Mouse (Mus musculus) heart, embryonic 13.5 days (tissue): ENCODE measurements around the gene Ntrk3. TPM values are rescaled to one million over a fixed set of nuclear protein-coding genes. Genes with fewer than 3 reads are reported as not detected.
A peak's percentile ranks its signal among the peaks of the same experiment; 100 is the strongest.

ENCODE experiments used
- ATAC-seq: fragments of 200-750 bp; cut with Nextera tagmentation; 2 replicates; pipeline ENCODE4 v1.8.0; 2017; ENCODE audit warnings: moderate TSS enrichment; ENCODE audit not compliant: insufficient number of reproducible peaks, low FRiP score, low TSS enrichment; ENCODE audit errors: extremely low read depth
- H3K27ac ChIP-seq: fragments of 300-500 bp; sonication (generic); replicated peaks from 2 replicates; pipeline ENCODE4 v1.5.1; 2015; ENCODE audit warnings: moderate library complexity, mild to moderate bottlenecking, inconsistent platforms
- H3K27me3 ChIP-seq: fragments of 300-500 bp; sonication (generic); replicated peaks from 2 replicates; pipeline ENCODE4 v1.6.1; 2015; ENCODE audit warnings: mild to moderate bottlenecking, inconsistent platforms
- H3K36me3 ChIP-seq: fragments of 300-500 bp; sonication (generic); 2 replicates; pipeline ENCODE4 v1.6.1; 2015; ENCODE audit warnings: mild to moderate bottlenecking, inconsistent platforms
- H3K4me1 ChIP-seq: fragments of 300-500 bp; sonication (generic); 2 replicates; pipeline ENCODE4 v1.6.1; 2015; ENCODE audit warnings: inconsistent platforms
- H3K4me2 ChIP-seq: fragments of 300-500 bp; sonication (generic); 2 replicates; pipeline ENCODE4 v1.6.1; 2015; ENCODE audit warnings: inconsistent platforms, mild to moderate bottlenecking, moderate library complexity
- H3K4me3 ChIP-seq: fragments of 300-500 bp; sonication (generic); 2 replicates; pipeline ENCODE4 v1.5.1; 2015; ENCODE audit warnings: moderate library complexity, mild to moderate bottlenecking, inconsistent platforms
- H3K9ac ChIP-seq: fragments of 300-500 bp; sonication (generic); 2 replicates; pipeline ENCODE4 v1.6.1; 2015; ENCODE audit warnings: inconsistent platforms, mild to moderate bottlenecking, moderate library complexity
- H3K9me3 ChIP-seq: fragments of 300-500 bp; sonication (generic); 2 replicates; pipeline ENCODE4 v1.6.1; 2016; ENCODE audit warnings: inconsistent platforms
- WGBS: fragments of 180-500 bp; shearing (Covaris S2); methylation state at CpG from one replicate; pipeline ENCODE4 v1.1.7; 2015; ENCODE audit warnings: mixed read lengths; 5-methylcytosine and 5-hydroxymethylcytosine counted together
- polyA plus RNA-seq: library from polyadenylated mRNA; unstranded; fragments of >200 nt; fragmentation: Nextera tagmentation; extraction: Ambion mirVana; gene quantifications from 2 replicates; pipeline ENCODE4 v1.2.1, GENCODE M21; 2015

Gene Ntrk3
- 0.65 and 1.1 TPM in 2 replicates for polyA plus RNA-seq

DNA sequence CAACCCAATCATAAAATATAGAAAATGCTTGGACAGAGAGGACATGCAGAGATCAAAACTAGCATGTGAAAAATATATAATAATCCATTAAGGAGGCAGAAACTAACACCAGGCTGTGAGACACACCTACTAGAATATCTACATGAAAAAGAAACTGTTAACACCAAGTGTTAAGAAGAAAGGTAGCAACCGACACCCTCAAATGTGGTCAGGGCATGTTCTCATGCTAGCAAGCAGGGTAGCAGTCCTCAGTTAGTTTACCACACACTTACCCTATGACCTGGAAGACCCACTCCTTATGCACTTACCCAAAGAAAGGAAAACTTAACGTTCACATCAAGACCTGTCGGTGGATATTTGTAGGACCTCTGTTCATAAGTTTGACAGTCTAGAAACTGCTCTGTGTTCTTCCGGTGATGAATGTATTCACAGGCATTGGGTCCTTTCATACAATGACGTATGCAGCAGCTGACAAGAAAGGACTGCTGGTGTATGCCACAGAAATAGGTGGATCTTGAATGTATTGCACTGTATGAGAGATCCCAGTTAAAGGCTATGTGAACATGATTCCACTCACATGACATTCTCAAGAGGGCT is at the start of gene Ntrk3:
Gene Ntrk3, minus strand, starts transcription at position 399 of the 597 bp plus-strand sequence.
- H3K9ac ChIP-seq, result no peak within 1 kb of the TSS
- no peak within 1 kb of the TSS for H3K4me3 ChIP-seq
- H3K9me3 ChIP-seq, result no peaks in the 10 kb centered on the region
- no peaks in the 10 kb centered on the region for H3K4me1 ChIP-seq
- H3K4me2 ChIP-seq, result no peak within 1 kb of the TSS
- no peak for ATAC-seq
- WGBS, result 77% methylated on average over 5 of the region's 5 CpGs
- H3K36me3 ChIP-seq, result no peaks in the 10 kb centered on the region
- no peaks in the 10 kb centered on the region for H3K27me3 ChIP-seq
- no peak within 1 kb of the TSS for H3K27ac ChIP-seq

DNA sequence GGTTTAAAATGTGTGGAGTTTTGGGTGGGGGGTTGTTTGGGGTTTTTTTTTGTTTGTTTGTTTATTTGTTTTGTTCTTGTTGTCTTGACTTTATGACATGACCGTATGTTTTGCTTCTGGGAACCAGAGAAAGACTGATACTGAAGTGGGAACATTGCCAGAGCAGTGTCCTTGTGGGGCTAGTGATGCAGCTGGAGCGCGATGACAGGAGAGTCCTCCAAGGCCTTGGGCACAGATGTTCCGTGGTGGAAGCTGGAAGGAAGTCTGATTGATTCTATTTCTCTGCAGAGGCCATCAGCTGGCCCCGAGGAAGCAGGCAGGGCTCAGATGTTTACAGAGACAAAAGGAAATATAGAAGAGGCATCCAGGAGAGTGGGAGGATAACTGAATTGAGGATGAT is 48.1 kb upstream of the Ntrk3 start:
- Histone ChIP-seq H3K27me3 (no peaks in the 10 kb centered on the region), H3K27ac (no peak overlapping the region), H3K4me1 (peaks cover 22% of the 10 kb centered on the region), H3K4me3 (no peak overlapping the region), H3K9ac (no peak overlapping the region), H3K9me3 (no peaks in the 10 kb centered on the region), H3K4me2 (no peak overlapping the region), H3K36me3 (peaks cover 32% of the 10 kb centered on the region)
- 70% methylated on average over 5 of the region's 5 CpGs for WGBS
- no peak for ATAC-seq

DNA sequence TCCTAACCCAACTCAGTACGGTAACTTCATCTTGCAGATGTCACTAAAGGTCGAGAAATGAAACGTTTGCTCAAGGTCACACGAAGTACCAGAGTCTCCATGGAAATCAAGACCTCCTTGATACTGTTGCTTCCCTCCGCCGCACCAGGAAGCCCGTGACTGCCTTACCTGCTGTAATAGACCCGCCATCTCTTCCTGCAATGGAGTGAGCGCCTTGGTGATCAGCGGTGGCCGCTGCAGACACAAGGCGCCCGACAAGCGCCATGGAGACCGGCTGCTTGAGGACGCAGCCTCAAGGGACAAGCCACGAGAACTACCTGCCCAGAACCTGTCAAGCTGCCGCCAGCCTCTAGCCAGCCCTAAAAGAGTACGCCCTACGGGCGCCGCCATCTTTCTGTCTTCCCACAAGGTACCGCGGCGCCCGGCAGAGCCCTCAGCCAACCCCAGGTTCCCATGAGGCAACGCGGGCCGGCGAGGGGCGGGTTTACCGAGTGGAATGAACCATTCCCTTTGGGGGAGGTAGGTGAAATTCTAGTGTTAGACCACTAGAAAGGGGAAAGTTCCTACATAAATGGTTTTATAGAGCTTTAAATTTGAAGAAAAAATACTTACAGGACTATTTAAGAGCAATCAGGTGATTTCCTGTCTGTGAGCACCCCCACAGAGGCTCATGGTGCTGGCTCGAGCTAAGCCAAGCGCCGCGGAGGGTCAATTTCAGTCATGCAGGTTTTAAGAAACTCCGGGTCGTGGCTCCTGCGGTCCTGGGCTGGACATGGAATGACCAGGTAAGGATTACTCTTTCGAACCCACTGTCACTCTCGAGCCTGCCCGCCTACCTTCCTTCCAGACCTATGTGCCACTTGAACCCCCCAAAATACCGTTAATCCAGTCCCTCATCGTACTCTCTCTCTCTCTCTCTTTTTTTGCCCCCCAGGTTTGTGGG is 45.1 kb upstream of the Ntrk3 start, which contains the start of the genes Mrps11 and Mrpl46:
Gene Mrps11, plus strand, starts transcription at position 481 of the 943 bp plus-strand sequence.
Gene Mrpl46, minus strand, starts transcription at position 893 of the 943 bp plus-strand sequence.
- WGBS, result under 1% methylated on average over 44 of the region's 44 CpGs
- Histone ChIP-seq H3K4me3 (peak within 1 kb of the TSS; percentile 87), H3K27me3 (no peaks in the 10 kb centered on the region), H3K27ac (peak within 1 kb of the TSS; percentile 20), H3K36me3 (peaks cover 39% of the 10 kb centered on the region), H3K4me2 (peak within 1 kb of the TSS; percentile 76), H3K9ac (peak within 1 kb of the TSS; percentile 92), H3K9me3 (no peaks in the 10 kb centered on the region), H3K4me1 (peaks cover 22% of the 10 kb centered on the region)
- ATAC-seq, result peak; percentile 90

DNA sequence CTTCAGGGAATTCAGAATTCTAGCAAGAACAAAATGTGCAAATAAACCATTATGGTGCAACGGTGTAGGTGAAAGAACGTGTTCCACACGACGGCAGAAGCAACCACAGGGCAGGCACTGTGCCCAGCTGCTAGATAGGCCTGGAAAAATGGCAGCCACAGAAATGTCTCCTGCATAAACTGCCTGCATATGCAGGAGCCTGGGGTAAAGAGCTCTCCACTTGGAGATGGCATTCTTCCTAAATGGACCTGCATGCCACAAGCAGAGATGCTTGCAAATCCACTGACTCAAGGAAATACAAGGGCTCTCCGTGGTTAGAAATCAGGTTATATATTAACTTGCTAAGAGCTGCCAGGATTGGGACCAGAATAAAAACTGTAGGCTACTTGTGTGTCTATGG is 40.9 kb upstream of the Ntrk3 start:
- WGBS, result 89% methylated on average over 5 of the region's 5 CpGs
- H3K36me3 ChIP-seq, result peaks cover 71% of the 10 kb centered on the region

DNA sequence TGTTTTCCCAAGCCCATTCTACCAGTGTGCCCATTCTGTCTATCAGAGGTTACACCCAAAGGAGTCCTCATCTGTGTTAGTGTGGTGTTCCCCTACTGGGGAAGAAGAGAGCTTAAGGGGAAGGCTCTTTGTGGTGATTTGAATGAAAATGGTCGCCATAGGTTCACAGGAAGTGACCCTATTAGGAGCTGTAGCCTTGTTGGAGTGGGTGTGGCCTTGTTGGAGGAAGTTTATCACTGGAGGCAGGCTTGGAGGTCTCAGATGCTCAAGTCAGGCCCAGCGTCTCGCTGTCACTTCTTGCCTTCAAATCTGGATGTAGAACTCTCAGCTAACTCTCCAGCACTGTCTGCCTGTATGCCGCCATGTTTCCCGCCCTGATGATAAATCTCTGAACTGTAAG is 33.1 kb upstream of the Ntrk3 start:
- Histone ChIP-seq H3K27me3 (peaks cover 13% of the 10 kb centered on the region; the same call in 1 of the 2 replicates), H3K27ac (no peak overlapping the region), H3K36me3 (peaks cover 29% of the 10 kb centered on the region), H3K4me3 (no peak overlapping the region), H3K4me2 (no peak overlapping the region), H3K9me3 (no peaks in the 10 kb centered on the region), H3K4me1 (no peaks in the 10 kb centered on the region), H3K9ac (no peak overlapping the region)
- ATAC-seq, result no peak
- WGBS, result 77% methylated on average over 5 of the region's 5 CpGs

More for the DNA sequence above, 40.9 kb upstream of the Ntrk3 start:
- Histone ChIP-seq H3K4me1 (peaks cover 16% of the 10 kb centered on the region), H3K4me2 (no peak overlapping the region), H3K4me3 (no peak overlapping the region), H3K9ac (no peak overlapping the region), H3K27ac (no peak overlapping the region), H3K27me3 (no peaks in the 10 kb centered on the region), H3K9me3 (no peaks in the 10 kb centered on the region)
- no peak for ATAC-seq

DNA sequence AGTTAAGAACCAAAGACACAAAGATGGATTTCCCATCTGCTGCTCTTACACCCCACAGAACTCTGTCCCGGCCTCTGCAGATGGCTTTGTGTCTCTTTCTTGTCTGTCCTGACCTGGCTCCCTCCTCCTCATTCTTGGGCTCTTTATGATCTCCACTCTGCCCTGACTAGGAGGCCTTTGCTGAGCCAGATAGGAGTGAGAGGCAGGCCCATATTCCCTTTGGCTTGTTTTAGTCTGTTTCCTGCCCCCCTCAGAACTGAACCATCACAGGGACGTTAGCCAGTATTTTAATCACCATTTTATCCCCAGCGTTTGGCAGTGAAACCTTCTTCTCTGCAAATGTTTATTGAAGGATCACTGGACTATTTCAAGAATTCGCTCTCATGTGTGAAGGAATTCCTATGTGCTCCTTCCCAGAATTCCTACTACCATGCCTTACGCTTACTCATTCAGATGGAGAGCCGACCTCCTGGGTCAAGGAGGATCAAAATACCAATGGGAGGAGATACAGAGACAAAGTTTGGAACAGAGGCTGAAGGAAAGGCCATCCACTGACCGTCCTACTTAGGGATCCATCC is 31.4 kb upstream of the Ntrk3 start:
- Histone ChIP-seq H3K36me3 (peaks cover 12% of the 10 kb centered on the region), H3K9ac (no peak overlapping the region), H3K27ac (no peak overlapping the region), H3K9me3 (no peaks in the 10 kb centered on the region), H3K4me1 (no peaks in the 10 kb centered on the region), H3K27me3 (peaks cover 25% of the 10 kb centered on the region), H3K4me2 (no peak overlapping the region), H3K4me3 (no peak overlapping the region)
- ATAC-seq, result no peak
- 37% methylated on average over 7 of the region's 7 CpGs for WGBS

DNA sequence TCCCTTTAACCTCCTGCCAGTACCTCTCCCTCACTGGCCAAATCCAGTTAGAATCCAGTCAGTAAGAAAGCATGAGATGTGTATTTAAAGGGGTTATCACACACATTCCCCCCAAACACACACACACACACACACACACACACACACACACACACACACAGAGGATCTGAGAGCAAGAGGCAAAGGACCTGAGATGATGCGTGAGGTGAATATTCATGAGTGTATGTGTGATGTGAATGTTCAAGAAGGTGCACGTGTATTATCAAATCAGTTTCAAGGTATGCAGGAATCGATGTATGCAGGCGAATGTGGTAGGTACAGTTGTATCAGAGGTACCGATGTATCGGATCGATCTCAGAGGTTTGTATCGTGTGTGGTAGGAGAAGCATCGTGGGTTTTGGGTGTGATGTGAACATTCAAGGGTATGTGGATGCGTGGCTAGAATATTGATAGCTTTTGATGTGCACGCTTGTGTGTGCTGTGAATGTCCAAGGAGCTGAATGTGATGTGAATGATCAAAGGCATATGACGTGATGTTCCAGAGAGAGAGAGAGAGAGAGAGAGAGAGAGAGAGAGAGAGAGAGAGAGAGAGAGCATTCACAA is 30.2 kb upstream of the Ntrk3 start:
- no peak for ATAC-seq
- WGBS, result 81% methylated on average over 12 of the region's 12 CpGs
- H3K9me3 ChIP-seq, result no peaks in the 10 kb centered on the region

DNA sequence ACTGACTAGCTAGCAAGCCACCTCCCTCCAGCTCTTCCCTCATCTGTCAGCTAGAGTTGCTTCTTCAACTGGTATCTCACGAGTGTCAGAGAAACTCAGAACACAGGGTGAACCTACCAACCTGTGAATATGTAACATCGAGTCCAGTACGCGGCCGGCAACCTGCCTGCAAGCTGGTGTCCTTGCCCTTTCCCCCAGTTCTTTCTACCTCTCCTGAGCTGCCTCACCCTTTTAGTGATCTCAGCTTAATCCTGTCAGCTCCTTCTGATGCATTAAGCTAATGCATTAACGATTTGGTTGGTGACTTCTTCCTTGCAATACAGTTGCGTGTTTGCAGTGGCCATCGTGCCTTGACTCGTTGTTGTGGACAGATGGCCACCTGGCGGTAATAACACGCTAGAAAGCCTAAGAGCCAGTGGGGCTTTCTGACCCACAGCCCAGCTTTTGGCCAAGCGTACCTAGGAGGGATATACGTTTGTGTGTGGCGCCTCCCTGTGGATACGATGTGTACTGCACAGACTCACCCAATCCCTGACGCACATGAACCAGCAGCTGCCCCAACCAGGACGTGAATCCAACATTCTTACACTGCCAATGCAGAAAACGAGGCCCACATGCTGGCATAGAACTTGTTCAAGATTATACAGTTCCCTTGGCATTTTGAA is 28.3 kb upstream of the Ntrk3 start:
- Histone ChIP-seq H3K9ac (no peak overlapping the region), H3K4me2 (peak overlapping the region; percentile 41), H3K27ac (no peak overlapping the region), H3K9me3 (no peaks in the 10 kb centered on the region), H3K4me1 (no peaks in the 10 kb centered on the region), H3K4me3 (no peak overlapping the region), H3K36me3 (no peaks in the 10 kb centered on the region), H3K27me3 (peaks cover 25% of the 10 kb centered on the region)
- 21% methylated on average over 18 of the region's 18 CpGs for WGBS
- ATAC-seq, result no peak

More for the DNA sequence above, 30.2 kb upstream of the Ntrk3 start:
- H3K27me3 ChIP-seq, result peaks cover 25% of the 10 kb centered on the region
- no peak overlapping the region for H3K9ac ChIP-seq
- H3K36me3 ChIP-seq, result peaks cover under 1% of the 10 kb centered on the region
- no peak overlapping the region for H3K4me3 ChIP-seq
- no peak overlapping the region for H3K4me2 ChIP-seq
- H3K27ac ChIP-seq, result no peak overlapping the region
- no peaks in the 10 kb centered on the region for H3K4me1 ChIP-seq

DNA sequence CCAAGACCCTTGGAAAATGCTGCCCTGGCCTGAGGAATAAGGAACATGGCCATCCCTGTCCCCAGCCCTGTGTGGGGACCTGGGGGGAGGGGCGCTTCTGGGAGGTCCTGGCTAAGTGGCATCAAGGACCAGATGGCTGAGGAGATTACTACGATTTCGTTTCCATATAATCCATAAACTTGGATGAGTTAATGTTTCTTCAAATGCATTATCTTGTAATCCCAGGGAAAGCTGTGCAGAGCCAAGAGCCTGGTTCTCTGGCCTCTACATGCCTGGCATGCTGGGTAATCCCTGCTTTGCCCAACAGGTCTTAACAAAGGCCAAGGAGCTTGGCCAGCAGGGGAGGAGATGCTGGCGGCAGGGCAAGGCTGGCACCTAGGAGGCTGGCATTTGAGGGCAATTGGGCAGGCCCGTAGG is 27.4 kb upstream of the Ntrk3 start:
- Histone ChIP-seq H3K9me3 (no peaks in the 10 kb centered on the region), H3K27me3 (peaks cover 25% of the 10 kb centered on the region), H3K4me2 (no peak overlapping the region), H3K4me1 (no peaks in the 10 kb centered on the region), H3K36me3 (no peaks in the 10 kb centered on the region), H3K4me3 (no peak overlapping the region), H3K27ac (no peak overlapping the region), H3K9ac (no peak overlapping the region)
- WGBS, result 67% methylated on average over 5 of the region's 5 CpGs
- no peak for ATAC-seq

DNA sequence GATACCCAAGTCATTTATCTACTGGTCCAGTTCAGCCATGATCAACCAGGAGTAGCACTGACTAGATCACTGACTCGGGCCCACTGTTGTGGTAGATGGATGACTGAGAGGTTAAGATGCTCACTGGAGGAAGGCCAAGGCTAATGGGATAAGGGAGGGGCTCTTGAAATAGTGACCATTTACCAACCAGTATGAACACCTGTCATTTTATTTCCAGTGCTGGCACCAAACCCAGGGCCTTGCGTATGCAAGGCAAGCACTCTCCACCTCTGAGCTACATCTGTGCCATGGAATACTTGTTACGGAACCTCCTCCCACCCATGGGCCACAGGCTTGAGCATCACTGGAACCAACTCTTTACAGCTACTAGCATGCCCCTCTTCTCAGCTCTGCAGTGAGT is 26.0 kb upstream of the Ntrk3 start:
- 87% methylated on average over 3 of the region's 3 CpGs for WGBS
- H3K4me3 ChIP-seq, result no peak overlapping the region
- H3K36me3 ChIP-seq, result no peaks in the 10 kb centered on the region
- H3K4me2 ChIP-seq, result no peak overlapping the region
- H3K27me3 ChIP-seq, result peaks cover 22% of the 10 kb centered on the region
- H3K9ac ChIP-seq, result no peak overlapping the region
- no peaks in the 10 kb centered on the region for H3K4me1 ChIP-seq
- no peak for ATAC-seq
- H3K9me3 ChIP-seq, result no peaks in the 10 kb centered on the region
- H3K27ac ChIP-seq, result no peak overlapping the region
